Mouse (Mus musculus) erythroblast, embryonic 14.5 days (primary cell): ENCODE results near the gene Plekho2. TPM values are rescaled to one million over a fixed set of nuclear protein-coding genes. Genes with fewer than 3 reads are reported as not detected.

Experiments used
- H3K27me3 ChIP-seq: 2 replicates; pipeline ENCODE4 v1.6.1; 2012; ENCODE audit warnings: inconsistent platforms; ENCODE audit not compliant: control insufficient read depth
- H3K36me3 ChIP-seq: 2 replicates; pipeline ENCODE4 v1.6.1; 2012; ENCODE audit warnings: mild to moderate bottlenecking, inconsistent platforms; ENCODE audit not compliant: control insufficient read depth
- H3K4me1 ChIP-seq: 2 replicates; pipeline ENCODE4 v1.6.1; 2012; ENCODE audit warnings: inconsistent platforms; ENCODE audit not compliant: control insufficient read depth
- H3K4me3 ChIP-seq: replicated peaks from 2 replicates; pipeline ENCODE3; 2012; ENCODE audit warnings: moderate library complexity, mild to moderate bottlenecking, inconsistent platforms
- H3K9me3 ChIP-seq: 2 replicates; pipeline ENCODE4 v1.6.1; 2012; ENCODE audit warnings: low read length, inconsistent platforms, mixed read lengths; ENCODE audit not compliant: control insufficient read depth
- GATA1 ChIP-seq: IDR thresholded peaks from 2 replicates; pipeline ENCODE4 v1.6.1; 2012; ENCODE audit warnings: low read length, inconsistent platforms, mixed read lengths
- TAL1 ChIP-seq: IDR thresholded peaks from 3 replicates; pipeline ENCODE4 v1.6.1; 2012; ENCODE audit warnings: low read length, inconsistent platforms, mixed read lengths
- polyA plus RNA-seq: library from polyadenylated mRNA; stranded (reverse); fragments of >175 nt; gene quantifications from 2 replicates; pipeline ENCODE4 v1.2.3, GENCODE M21; 2012

Plekho2 gene
- polyA plus RNA-seq, 1 experiment = 11.7 TPM

- Histone ChIP-seq H3K4me1 (peaks cover 63% of the 10 kb centered on the region), H3K9me3 (no peaks in the 10 kb centered on the region), H3K4me3 (no peak overlapping the region), H3K36me3 (no peaks in the 10 kb centered on the region), H3K27me3 (peaks cover 8% of the 10 kb centered on the region)
- TF ChIP-seq GATA1 (no peak), TAL1 (no peak)
Measured at GRCm38 (mm10) chr9:65525445-65526195, 54.2 kb downstream of the Plekho2 start.

- no peak for TF ChIP-seq TAL1
- no peak for TF ChIP-seq GATA1
- H3K36me3 ChIP-seq = no peaks in the 10 kb centered on the region
- H3K4me3 ChIP-seq = no peak overlapping the region
- H3K27me3 ChIP-seq = peaks cover 19% of the 10 kb centered on the region
- H3K4me1 ChIP-seq = peaks cover 45% of the 10 kb centered on the region
- H3K9me3 ChIP-seq = no peaks in the 10 kb centered on the region
Measured at GRCm38 (mm10) chr9:65523611-65524364, 56.1 kb downstream of the Plekho2 start.

- TF ChIP-seq GATA1 = no peak
- TF ChIP-seq TAL1 = no peak
- Histone ChIP-seq H3K4me3 (no peak overlapping the region), H3K9me3 (no peaks in the 10 kb centered on the region), H3K36me3 (no peaks in the 10 kb centered on the region), H3K4me1 (peaks cover 18% of the 10 kb centered on the region), H3K27me3 (peaks cover 19% of the 10 kb centered on the region)
Measured at GRCm38 (mm10) chr9:65520505-65520876, 59.3 kb downstream of the Plekho2 start.

- H3K27me3 ChIP-seq = peaks cover 19% of the 10 kb centered on the region
- H3K36me3 ChIP-seq = no peaks in the 10 kb centered on the region
- TF ChIP-seq TAL1 = no peak
- TF ChIP-seq GATA1 = no peak
- no peaks in the 10 kb centered on the region for H3K9me3 ChIP-seq
- peaks cover 15% of the 10 kb centered on the region for H3K4me1 ChIP-seq
- H3K4me3 ChIP-seq = no peak within 1 kb of the TSS
Measured at GRCm38 (mm10) chr9:65519807-65520504, 59.9 kb downstream of the Plekho2 start, which contains the start of gene Ankdd1a. TSS of gene Ankdd1a (minus strand) at chr9:65520193.

- TF ChIP-seq TAL1 (no peak), GATA1 (no peak)
- no peaks in the 10 kb centered on the region for H3K36me3 ChIP-seq
- no peaks in the 10 kb centered on the region for H3K4me1 ChIP-seq
- no peaks in the 10 kb centered on the region for H3K9me3 ChIP-seq
- H3K27me3 ChIP-seq = peaks cover 13% of the 10 kb centered on the region
- H3K4me3 ChIP-seq = no peak overlapping the region
Measured at GRCm38 (mm10) chr9:65514851-65515261, 65.0 kb downstream of the Plekho2 start.

- H3K36me3 ChIP-seq = no peaks in the 10 kb centered on the region
- H3K4me3 ChIP-seq = no peak overlapping the region
- H3K4me1 ChIP-seq = no peaks in the 10 kb centered on the region
- TF ChIP-seq GATA1 = no peak
- no peak for TF ChIP-seq TAL1
- H3K9me3 ChIP-seq = no peaks in the 10 kb centered on the region
- H3K27me3 ChIP-seq = peaks cover 11% of the 10 kb centered on the region
Measured at GRCm38 (mm10) chr9:65514431-65514830, 65.4 kb downstream of the Plekho2 start.

- Histone ChIP-seq H3K36me3 (no peaks in the 10 kb centered on the region), H3K4me3 (no peak overlapping the region), H3K4me1 (no peaks in the 10 kb centered on the region), H3K9me3 (no peaks in the 10 kb centered on the region), H3K27me3 (peaks cover 13% of the 10 kb centered on the region)
- TF ChIP-seq TAL1 (no peak), GATA1 (no peak)
Measured at GRCm38 (mm10) chr9:65512520-65512919, 67.3 kb downstream of the Plekho2 start.

- TF ChIP-seq TAL1 (no peak), GATA1 (no peak)
- Histone ChIP-seq H3K4me1 (peaks cover 2% of the 10 kb centered on the region; the same call in 1 of the 2 replicates), H3K9me3 (no peaks in the 10 kb centered on the region), H3K4me3 (no peak overlapping the region), H3K27me3 (peaks cover 10% of the 10 kb centered on the region), H3K36me3 (no peaks in the 10 kb centered on the region)
Measured at GRCm38 (mm10) chr9:65508449-65508848, 71.4 kb downstream of the Plekho2 start.
